Mouse (Mus musculus) midbrain, embryonic 12.5 days (tissue): Measurements from ENCODE around the gene Mtcl1. TPM values are rescaled to one million over a fixed set of nuclear protein-coding genes. Genes with fewer than 3 reads are reported as not detected.

Experiments used
- ATAC-seq: fragments of 200-750 bp; cut with Nextera tagmentation; 2 replicates; pipeline ENCODE4 v1.8.0; 2017; ENCODE audit warnings: low read depth, moderate TSS enrichment, moderate library complexity; ENCODE audit not compliant: low FRiP score
- H3K27ac ChIP-seq: fragments of 300-500 bp; sonication (generic); replicated peaks from 2 replicates; pipeline ENCODE4 v1.5.1; 2016; ENCODE audit warnings: mild to moderate bottlenecking
- H3K27me3 ChIP-seq: fragments of 300-500 bp; sonication (generic); 2 replicates; pipeline ENCODE4 v1.6.1; 2016; ENCODE audit warnings: mild to moderate bottlenecking
- H3K36me3 ChIP-seq: fragments of 300-500 bp; sonication (generic); 2 replicates; pipeline ENCODE4 v1.6.1; 2016
- H3K4me1 ChIP-seq: fragments of 300-500 bp; sonication (generic); 2 replicates; pipeline ENCODE4 v1.6.1; 2016
- H3K4me2 ChIP-seq: fragments of 300-500 bp; sonication (generic); replicated peaks from 2 replicates; pipeline ENCODE4 v1.6.1; 2016; ENCODE audit warnings: mild to moderate bottlenecking, moderate library complexity
- H3K4me3 ChIP-seq: fragments of 300-500 bp; sonication (generic); 2 replicates; pipeline ENCODE4 v1.5.1; 2016; ENCODE audit warnings: mild to moderate bottlenecking
- H3K9ac ChIP-seq: fragments of 300-500 bp; sonication (generic); replicated peaks from 2 replicates; pipeline ENCODE4 v1.6.1; 2016; ENCODE audit warnings: mild to moderate bottlenecking, moderate library complexity
- H3K9me3 ChIP-seq: fragments of 300-500 bp; sonication (generic); 2 replicates; pipeline ENCODE4 v1.6.1; 2016; ENCODE audit warnings: mild to moderate bottlenecking
- WGBS: fragments of 180-500 bp; shearing (Covaris S2); methylation state at CpG from one replicate; pipeline ENCODE4 v1.1.7; 2016; 5-methylcytosine and 5-hydroxymethylcytosine counted together
- polyA plus RNA-seq: library from polyadenylated mRNA; unstranded; fragments of >200 nt; fragmentation: Nextera tagmentation; extraction: Ambion mirVana; gene quantifications from 2 replicates; pipeline ENCODE4 v1.2.1, GENCODE M21; 2016

Mtcl1 gene
- polyA plus RNA-seq, 1 experiment from 2014 or later = 72.5 TPM

- no peaks in the 10 kb centered on the region for H3K27me3 ChIP-seq
- H3K4me2 ChIP-seq = no peak overlapping the region
- no peak overlapping the region for H3K9ac ChIP-seq
- peaks cover 82% of the 10 kb centered on the region for H3K36me3 ChIP-seq
- H3K4me3 ChIP-seq = no peak overlapping the region
- no peak for ATAC-seq
- H3K4me1 ChIP-seq = peaks cover 5% of the 10 kb centered on the region; the same call in 1 of the 2 replicates
- WGBS = 74% methylated on average over 6 of the region's 6 CpGs
- no peak overlapping the region for H3K27ac ChIP-seq
- no peaks in the 10 kb centered on the region for H3K9me3 ChIP-seq
Measured at GRCm38 (mm10) chr17:66369777-66370176, 79.8 kb downstream of the Mtcl1 start.

- Histone ChIP-seq H3K4me1 (no peaks in the 10 kb centered on the region), H3K9ac (no peak overlapping the region), H3K4me3 (no peak overlapping the region), H3K36me3 (peaks cover 82% of the 10 kb centered on the region), H3K27ac (no peak overlapping the region), H3K27me3 (no peaks in the 10 kb centered on the region), H3K9me3 (no peaks in the 10 kb centered on the region), H3K4me2 (no peak overlapping the region)
- 95% methylated on average over 11 of the region's 11 CpGs for whole genome bisulfite sequencing
- no peak for ATAC-seq
Measured at GRCm38 (mm10) chr17:66368127-66368526, 81.4 kb downstream of the Mtcl1 start.

- H3K4me2 ChIP-seq = no peak overlapping the region
- peaks cover 3% of the 10 kb centered on the region; the same call in 1 of the 2 replicates for H3K4me1 ChIP-seq
- no peak overlapping the region for H3K4me3 ChIP-seq
- peaks cover 78% of the 10 kb centered on the region for H3K36me3 ChIP-seq
- WGBS = 94% methylated on average over 1 of the region's 1 CpGs
- no peak overlapping the region for H3K27ac ChIP-seq
- no peaks in the 10 kb centered on the region for H3K9me3 ChIP-seq
- no peak overlapping the region for H3K9ac ChIP-seq
- ATAC-seq = no peak
- H3K27me3 ChIP-seq = no peaks in the 10 kb centered on the region
Measured at GRCm38 (mm10) chr17:66365664-66366063, 83.9 kb downstream of the Mtcl1 start.

GRCm38 (mm10) chr17:66365293-66365642 lies 84.3 kb downstream of the Mtcl1 start:
- peaks cover 3% of the 10 kb centered on the region; the same call in 1 of the 2 replicates for H3K4me1 ChIP-seq
- 87% methylated on average over 3 of the region's 3 CpGs for WGBS
- peaks cover 77% of the 10 kb centered on the region for H3K36me3 ChIP-seq
- no peak overlapping the region for H3K9ac ChIP-seq
- no peaks in the 10 kb centered on the region for H3K27me3 ChIP-seq
- H3K4me3 ChIP-seq = no peak overlapping the region
- no peak overlapping the region for H3K4me2 ChIP-seq
- no peak for ATAC-seq
- H3K9me3 ChIP-seq = no peaks in the 10 kb centered on the region
- no peak overlapping the region for H3K27ac ChIP-seq

GRCm38 (mm10) chr17:66364525-66365292 lies 84.8 kb downstream of the Mtcl1 start:
- H3K4me3 ChIP-seq = no peak overlapping the region
- no peak overlapping the region for H3K9ac ChIP-seq
- ATAC-seq = no peak
- H3K9me3 ChIP-seq = no peaks in the 10 kb centered on the region
- no peak overlapping the region for H3K4me2 ChIP-seq
- 90% methylated on average over 26 of the region's 26 CpGs for WGBS
- H3K36me3 ChIP-seq = peaks cover 76% of the 10 kb centered on the region
- H3K27me3 ChIP-seq = no peaks in the 10 kb centered on the region
- no peak overlapping the region for H3K27ac ChIP-seq
- peaks cover 3% of the 10 kb centered on the region; the same call in 1 of the 2 replicates for H3K4me1 ChIP-seq

- no peak for ATAC-seq
- WGBS = 93% methylated on average over 36 of the region's 36 CpGs
- Histone ChIP-seq H3K4me1 (peaks cover 3% of the 10 kb centered on the region; the same call in 1 of the 2 replicates), H3K27ac (no peak overlapping the region), H3K36me3 (peaks cover 74% of the 10 kb centered on the region), H3K27me3 (no peaks in the 10 kb centered on the region), H3K4me3 (no peak overlapping the region), H3K9me3 (no peaks in the 10 kb centered on the region), H3K9ac (no peak overlapping the region), H3K4me2 (no peak overlapping the region)
Measured at GRCm38 (mm10) chr17:66363852-66364524, 85.6 kb downstream of the Mtcl1 start.

GRCm38 (mm10) chr17:66362287-66363016 lies 87.1 kb downstream of the Mtcl1 start:
- Histone ChIP-seq H3K36me3 (peaks cover 74% of the 10 kb centered on the region), H3K4me2 (no peak overlapping the region), H3K4me1 (peaks cover 11% of the 10 kb centered on the region), H3K27ac (no peak overlapping the region), H3K9ac (no peak overlapping the region), H3K9me3 (no peaks in the 10 kb centered on the region), H3K27me3 (no peaks in the 10 kb centered on the region), H3K4me3 (no peak overlapping the region)
- ATAC-seq = no peak
- 62% methylated on average over 15 of the region's 15 CpGs for WGBS

- Histone ChIP-seq H3K4me1 (peaks cover 11% of the 10 kb centered on the region), H3K9me3 (no peaks in the 10 kb centered on the region), H3K4me3 (no peak overlapping the region), H3K36me3 (peaks cover 78% of the 10 kb centered on the region), H3K4me2 (no peak overlapping the region), H3K27me3 (no peaks in the 10 kb centered on the region), H3K9ac (no peak overlapping the region), H3K27ac (no peak overlapping the region)
- WGBS = 80% methylated on average over 27 of the region's 27 CpGs
- no peak for ATAC-seq
Measured at GRCm38 (mm10) chr17:66358026-66358978, 91.2 kb downstream of the Mtcl1 start.

- H3K4me1 ChIP-seq = peaks cover 11% of the 10 kb centered on the region
- no peaks in the 10 kb centered on the region for H3K27me3 ChIP-seq
- H3K9me3 ChIP-seq = no peaks in the 10 kb centered on the region
- H3K36me3 ChIP-seq = peaks cover 81% of the 10 kb centered on the region
- no peak overlapping the region for H3K9ac ChIP-seq
- WGBS = 87% methylated on average over 9 of the region's 9 CpGs
- ATAC-seq = no peak
- H3K4me3 ChIP-seq = no peak overlapping the region
- no peak overlapping the region for H3K27ac ChIP-seq
- no peak overlapping the region for H3K4me2 ChIP-seq
Measured at GRCm38 (mm10) chr17:66357171-66358025, 92.2 kb downstream of the Mtcl1 start.

GRCm38 (mm10) chr17:66353907-66354306 lies 95.6 kb downstream of the Mtcl1 start:
- 0 out of 2 replicates have a peak overlapping the region, but pooled peaks have one; percentile 7 for H3K27ac ChIP-seq
- no peak for ATAC-seq
- H3K36me3 ChIP-seq = peaks cover 88% of the 10 kb centered on the region
- WGBS = 93% methylated on average over 14 of the region's 14 CpGs
- H3K27me3 ChIP-seq = no peaks in the 10 kb centered on the region
- peaks cover 8% of the 10 kb centered on the region for H3K4me1 ChIP-seq
- no peak overlapping the region for H3K4me3 ChIP-seq
- no peak overlapping the region for H3K9ac ChIP-seq
- H3K9me3 ChIP-seq = no peaks in the 10 kb centered on the region
- no peak overlapping the region for H3K4me2 ChIP-seq
